Mouse (Mus musculus) layer of hippocampus, postnatal 36 days (tissue): ENCODE results near the gene Tmprss5. TPM values are rescaled to one million over a fixed set of nuclear protein-coding genes. Genes with fewer than 3 reads are reported as not detected.
A peak's percentile ranks its signal among the peaks of the same experiment; 100 is the strongest.

Source experiments
- DNase-seq, 2 experiments: peaks; one replicate each; pipeline ENCODE4 v3.0.0; 2022
- total RNA-seq, 2 experiments: library from RNA; stranded (reverse); gene quantifications; 2 replicates each; pipeline ENCODE4 v1.2.3; 2021

Gene Tmprss5
- total RNA-seq: under 1 TPM; 0.55 to 0.61 TPM

- no peak for DNase-seq
Observed at GRCm38 (mm10) chr9:49081107-49081506, at the start of gene Tmprss5. Gene Tmprss5, plus strand, starts transcription at chr9:49081260.

GRCm38 (mm10) chr9:49034764-49035163, 46.3 kb upstream of the Tmprss5 start:
- peak in 1 of 2 experiments; percentile 8 for DNase-seq

DNA sequence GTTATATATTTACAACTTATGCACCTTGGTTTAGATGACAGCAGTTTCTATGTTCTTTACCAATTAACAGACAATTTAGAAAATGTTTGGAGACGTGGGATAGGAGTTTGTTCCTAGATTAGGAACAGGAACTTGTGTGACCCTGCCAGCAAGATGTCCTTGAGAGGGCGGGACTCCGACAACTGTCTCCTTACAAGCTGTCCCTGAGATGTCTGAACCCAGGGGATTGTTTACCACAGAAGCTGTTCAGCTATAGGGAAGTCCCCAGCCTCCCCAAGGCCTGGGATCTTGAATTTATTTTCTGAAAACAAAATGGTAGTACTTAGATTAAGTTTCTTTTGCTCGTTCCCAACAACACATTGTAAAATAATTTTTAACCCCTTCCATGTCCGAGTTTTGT, 30.2 kb upstream of the Tmprss5 start:
- DNase-seq: no peak

DNA sequence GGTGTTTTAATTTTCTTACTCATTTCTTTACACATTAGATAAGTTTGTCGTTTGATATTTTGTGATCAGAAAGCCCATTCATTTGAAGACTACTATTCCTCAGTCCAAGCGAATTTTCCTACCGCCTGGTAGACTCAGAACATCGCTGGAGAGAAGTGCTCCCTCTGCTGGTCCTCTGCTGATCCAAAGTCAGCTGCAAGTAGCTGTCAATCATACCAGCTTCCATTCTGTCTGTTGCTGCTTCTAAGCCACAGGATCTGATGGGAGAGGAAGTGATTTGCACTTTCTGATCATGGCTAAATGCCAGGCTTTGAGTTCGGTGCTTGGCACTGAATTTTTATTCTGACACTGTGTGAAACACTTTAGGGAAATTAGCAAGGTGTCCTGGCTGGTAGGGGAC, 29.7 kb upstream of the Tmprss5 start:
- peak; percentile 35 to 60 for DNase-seq

- DNase-seq: no peak
Observed at GRCm38 (mm10) chr9:49054028-49054427, 27.0 kb upstream of the Tmprss5 start.

- peak; percentile 94 to 95 for DNase-seq
Observed at GRCm38 (mm10) chr9:49055333-49056205, 25.5 kb upstream of the Tmprss5 start, which contains the start of gene Zw10. Gene Zw10, plus strand, starts transcription at chr9:49055613.

DNA sequence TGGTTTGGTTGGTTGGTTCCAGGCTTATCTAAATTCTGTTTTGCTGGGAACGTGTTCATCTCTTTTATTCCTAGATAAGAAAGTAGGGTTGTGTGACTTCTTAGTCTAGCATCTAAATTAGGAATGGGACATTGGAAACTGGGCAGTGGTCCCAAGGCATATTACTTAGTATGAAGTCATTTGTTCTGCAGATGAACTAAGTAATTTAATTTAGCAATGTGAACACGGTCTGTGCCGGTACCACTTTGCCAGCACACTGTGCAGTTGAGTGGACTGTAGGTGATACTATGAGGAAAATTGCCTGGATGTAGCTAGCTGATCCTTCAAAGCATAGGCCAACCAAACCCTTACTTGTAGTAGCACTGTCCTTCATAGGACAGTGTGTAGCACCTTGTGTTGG, 4.2 kb upstream of the Tmprss5 start:
- DNase-seq: no peak

GRCm38 (mm10) chr9:49081561-49081960, 501 bp downstream of the Tmprss5 start:
- peak; percentile 68 to 71 for DNase-seq

GRCm38 (mm10) chr9:49087317-49087716, 6.3 kb downstream of the Tmprss5 start:
- DNase-seq: no peak

- no peak for DNase-seq
Observed at GRCm38 (mm10) chr9:49098871-49099270, 17.8 kb downstream of the Tmprss5 start.

GRCm38 (mm10) chr9:49102328-49102727, 21.3 kb downstream of the Tmprss5 start:
- peak in 1 of 2 experiments; percentile 17 for DNase-seq

DNA sequence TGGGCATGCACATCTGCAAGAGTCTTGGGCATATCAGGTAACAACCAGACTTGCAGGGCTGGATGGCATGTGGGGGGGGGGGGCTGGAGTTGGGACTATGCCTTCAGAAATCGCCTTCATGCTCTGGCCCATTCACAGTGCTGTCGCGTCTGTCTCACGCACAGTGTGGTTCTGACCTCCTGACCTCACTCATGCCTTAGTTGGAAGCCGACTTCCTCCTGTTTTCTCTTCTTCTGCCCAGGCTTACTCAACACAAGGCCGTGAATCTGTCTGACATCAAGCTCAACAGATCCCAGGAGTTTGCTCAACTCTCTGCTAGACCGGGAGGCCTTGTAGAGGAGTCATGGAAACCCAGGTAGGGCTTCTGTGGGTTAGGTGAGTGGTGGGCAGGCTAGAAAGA, 28.0 kb downstream of the Tmprss5 start:
- no peak for DNase-seq

GRCm38 (mm10) chr9:49110476-49111220, 29.6 kb downstream of the Tmprss5 start:
- DNase-seq: no peak

DNA sequence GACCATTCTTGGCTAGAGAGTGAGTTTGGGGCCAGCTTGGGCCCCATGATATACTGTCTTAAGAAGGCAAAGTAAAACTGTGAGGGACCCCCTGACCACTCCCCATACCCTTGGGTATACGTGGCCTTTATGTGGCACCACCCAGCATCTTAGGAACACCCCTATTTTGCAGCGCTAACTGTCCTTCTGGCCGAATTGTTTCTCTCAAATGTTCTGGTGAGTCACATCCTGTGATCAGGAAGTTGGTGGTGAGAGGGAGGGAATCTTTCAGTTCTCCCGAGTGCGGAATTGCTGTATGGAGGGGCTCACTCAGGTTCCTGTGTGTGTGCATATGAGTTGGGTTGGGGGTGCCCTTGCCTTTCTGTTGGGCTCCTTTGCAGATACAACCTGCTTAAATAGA, 30.2 kb downstream of the Tmprss5 start:
- no peak for DNase-seq

GRCm38 (mm10) chr9:49118271-49118825, 37.3 kb downstream of the Tmprss5 start:
- no peak for DNase-seq

DNA sequence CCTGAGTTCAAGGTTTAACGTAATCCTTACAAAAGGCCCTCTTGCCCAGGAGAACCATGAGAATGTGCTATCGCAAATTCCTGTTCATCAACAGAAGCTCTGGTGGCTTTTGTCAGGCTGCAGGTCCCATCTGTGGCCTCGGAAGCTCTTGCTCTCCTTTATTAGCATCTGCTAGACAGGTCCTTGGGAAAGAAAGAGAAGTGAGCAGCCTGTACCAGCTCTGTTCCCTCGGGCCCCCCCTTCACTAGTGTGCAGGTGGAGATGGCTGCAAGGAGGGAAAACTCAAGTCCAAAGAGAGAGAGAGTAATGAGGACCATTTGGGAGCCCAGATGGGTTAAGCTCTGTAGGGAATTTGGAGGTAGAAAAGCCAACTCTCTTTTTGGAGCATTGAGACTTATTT, 38.7 kb downstream of the Tmprss5 start:
- DNase-seq: no peak

GRCm38 (mm10) chr9:49125706-49126105, 44.6 kb downstream of the Tmprss5 start:
- no peak for DNase-seq

DNA sequence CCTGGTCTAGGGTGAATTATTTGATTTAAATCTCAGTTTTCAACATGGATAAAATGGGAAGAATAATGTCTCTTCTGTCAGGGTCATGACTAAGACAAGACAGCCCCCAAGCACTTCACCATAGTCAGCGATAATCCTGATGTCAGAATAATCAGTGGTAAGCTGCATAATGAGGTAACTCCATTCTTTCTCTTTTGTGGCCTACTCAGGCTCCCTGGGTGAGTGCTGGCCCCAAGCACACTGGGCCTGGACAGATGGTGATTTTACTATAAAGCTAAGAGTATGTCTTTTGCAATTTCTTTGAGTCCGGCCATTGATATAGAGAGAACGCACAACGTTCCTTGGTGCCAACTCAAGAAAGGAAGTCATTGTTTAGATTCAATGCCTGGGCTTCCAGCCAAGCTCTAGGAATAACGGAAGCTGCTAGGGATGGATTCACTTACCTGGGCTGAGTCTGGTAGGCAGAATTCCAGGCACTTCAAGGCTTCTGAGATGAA, 49.5 kb downstream of the Tmprss5 start:
- DNase-seq: no peak

- no peak for DNase-seq
Observed at GRCm38 (mm10) chr9:49143841-49144240, 62.8 kb downstream of the Tmprss5 start.

DNA sequence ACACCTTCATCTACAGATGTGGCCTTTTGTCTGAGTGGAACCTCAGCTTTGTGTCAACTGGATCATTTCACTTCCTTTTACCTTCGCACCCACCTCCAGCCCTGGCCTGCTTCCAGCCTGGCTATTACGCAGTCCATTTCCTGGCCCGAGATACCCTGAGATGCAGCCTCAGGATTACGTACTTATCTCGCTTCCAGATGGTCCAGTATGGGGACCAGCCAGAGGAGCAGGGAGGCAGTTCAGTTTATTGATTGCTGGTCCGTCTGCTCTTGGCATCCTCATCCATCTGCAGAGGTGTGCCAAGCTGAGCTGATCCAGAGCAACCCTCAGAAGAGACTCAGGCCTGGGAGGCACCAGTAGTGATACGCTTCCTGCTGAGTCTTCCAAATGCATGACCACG, 64.7 kb downstream of the Tmprss5 start:
- DNase-seq: no peak

- no peak for DNase-seq
Observed at GRCm38 (mm10) chr9:49147031-49147430, 66.0 kb downstream of the Tmprss5 start.
